Mouse (Mus musculus) C3H10T1/2 (cell line): ENCODE results near the gene Dennd1c. TPM values are rescaled to one million over a fixed set of nuclear protein-coding genes. Genes with fewer than 3 reads are reported as not detected.

Source experiments
- polyA plus RNA-seq, 2 experiments: library from polyadenylated mRNA; unstranded; fragments of >200 nt; fragmentation: generic; extraction: Trizol; gene quantifications; one replicate each; pipeline ENCODE4 v1.2.1; 2012; ENCODE audit warnings: missing spikeins in 2 of 2

Gene Dennd1c
- not detected for polyA plus RNA-seq

GRCm38 (mm10) chr17:57078336-57078735 lies at the start of gene Dennd1c:
Gene Dennd1c (minus strand): TSS chr17:57078514.

GRCm38 (mm10) chr17:57105181-57106034 lies 27.1 kb upstream of the Dennd1c start, which contains the start of gene Tnfsf9:
Gene Tnfsf9 (plus strand): TSS chr17:57105325.

GRCm38 (mm10) chr17:57087049-57087832 lies 8.9 kb upstream of the Dennd1c start, which contains the start of gene Tubb4a:
Gene Tubb4a (minus strand): TSS chr17:57087782.

GRCm38 (mm10) chr17:57059486-57059977 lies 18.8 kb downstream of the Dennd1c start, which contains the start of gene Slc25a23:
Gene Slc25a23 (minus strand): TSS chr17:57059863.

GRCm38 (mm10) chr17:57058891-57059485 lies 19.3 kb downstream of the Dennd1c start, which contains the start of gene Crb3:
Gene Crb3 (plus strand): TSS chr17:57059105.

GRCm38 (mm10) chr17:57041554-57041953 lies 36.8 kb downstream of the Dennd1c start, which contains the start of gene Slc25a41:
Gene Slc25a41 (minus strand): TSS chr17:57041654.

GRCm38 (mm10) chr17:57030931-57031660 lies 47.2 kb downstream of the Dennd1c start, which contains the start of gene Khsrp:
Gene Khsrp (minus strand): TSS chr17:57031522.

Other genes with a start within 250 kb of the Dennd1c start
- gene Rfx2, start 247.5 kb downstream of the Dennd1c start, polyA plus RNA-seq: 1 to 10 TPM; 2.5 to 5.7 TPM
- gene Acsbg2, start 204.1 kb downstream of the Dennd1c start, polyA plus RNA-seq: under 1 TPM; 0.01 to 0.13 TPM
- gene 1700061G19Rik, start 203.0 kb downstream of the Dennd1c start, polyA plus RNA-seq: under 1 TPM in 1 of 2 experiments, not detected in 1; 0.05 TPM
- 10 to 100 TPM; 34.4 to 56.4 TPM for gene Mllt1, start 143.1 kb downstream of the Dennd1c start, polyA plus RNA-seq
- gene Acer1, start 96.4 kb downstream of the Dennd1c start, polyA plus RNA-seq: not detected
- gene Clpp, start 88.2 kb downstream of the Dennd1c start, polyA plus RNA-seq: 100 to 1,000 TPM; 137 to 187 TPM
- gene Alkbh7, start 81.2 kb downstream of the Dennd1c start, polyA plus RNA-seq: 10 to 100 TPM; 45.0 to 63.4 TPM
- gene Pspn, start 78.5 kb downstream of the Dennd1c start, polyA plus RNA-seq: 1 to 10 TPM in 1 of 2 experiments, under 1 TPM in 1; 0.66 to 1.7 TPM
- gene Gtf2f1, start 67.2 kb downstream of the Dennd1c start, polyA plus RNA-seq: 10 to 100 TPM; 59.3 to 84.5 TPM
- gene Gm17949, start 67.0 kb downstream of the Dennd1c start, polyA plus RNA-seq: under 1 TPM in 1 of 2 experiments, not detected in 1; 0.21 TPM
- gene Khsrp, start 47.0 kb downstream of the Dennd1c start, polyA plus RNA-seq: 10 to 100 TPM; 25.5 to 61.1 TPM
- not detected for gene Slc25a41, start 36.9 kb downstream of the Dennd1c start, polyA plus RNA-seq
- not detected for gene Crb3, start 19.4 kb downstream of the Dennd1c start, polyA plus RNA-seq
- gene Slc25a23, start 18.7 kb downstream of the Dennd1c start, polyA plus RNA-seq: 1 to 10 TPM; 1.0 to 2.1 TPM
- under 1 TPM; 0.09 to 0.25 TPM for gene Tubb4a, start 9.3 kb upstream of the Dennd1c start, polyA plus RNA-seq
- 1 to 10 TPM; 2.8 to 3.0 TPM for gene Tnfsf9, start 26.8 kb upstream of the Dennd1c start, polyA plus RNA-seq
- gene Cd70, start 71.3 kb upstream of the Dennd1c start, polyA plus RNA-seq: not detected
- not detected for gene Tnfsf14, start 115.7 kb upstream of the Dennd1c start, polyA plus RNA-seq
- 10 to 100 TPM in 1 of 2 experiments, under 1 TPM in 1; 0.09 to 54.8 TPM for gene C3, start 149.6 kb upstream of the Dennd1c start, polyA plus RNA-seq
- 10 to 100 TPM; 32.2 to 80.0 TPM for gene Gpr108, start 169.9 kb upstream of the Dennd1c start, polyA plus RNA-seq
- gene Trip10, start 170.9 kb upstream of the Dennd1c start, polyA plus RNA-seq: 10 to 100 TPM; 25.6 to 56.6 TPM
- gene Vav1, start 200.6 kb upstream of the Dennd1c start, polyA plus RNA-seq: not detected